Mouse (Mus musculus) olfactory bulb, adult 2 months (tissue): ENCODE results near the gene B3gat3. TPM values are rescaled to one million over a fixed set of nuclear protein-coding genes. Genes with fewer than 3 reads are reported as not detected.
A peak's percentile ranks its signal among the peaks of the same experiment; 100 is the strongest.
"Not testable (repeated sequence)": the region's sequence is repeated elsewhere in the genome, so short reads cannot be mapped to it uniquely, and the experiment has no call there.

Source experiments
- H3K27ac ChIP-seq: fragments of 200-500 bp; 2 replicates; pipeline ENCODE4 v1.5.1; 2012; ENCODE audit warnings: low read depth, low read length; ENCODE audit not compliant: insufficient read depth
- H3K4me1 ChIP-seq: fragments of 200-500 bp; 2 replicates; pipeline ENCODE4 v1.6.1; 2012; ENCODE audit warnings: low read length; ENCODE audit not compliant: control insufficient read depth, insufficient read depth
- H3K4me3 ChIP-seq: fragments of 200-500 bp; 2 replicates; pipeline ENCODE4 v1.5.1; 2012; ENCODE audit warnings: mild to moderate bottlenecking, low read depth, low read length, moderate library complexity; ENCODE audit not compliant: insufficient read depth
- CTCF ChIP-seq: fragments of 200-500 bp; IDR thresholded peaks from 2 replicates; pipeline ENCODE4 v1.5.1; 2012; ENCODE audit warnings: low read depth, mild to moderate bottlenecking, low read length, moderate library complexity; ENCODE audit not compliant: insufficient read depth
- POLR2A ChIP-seq: fragments of 200-500 bp; IDR thresholded peaks from 2 replicates; pipeline ENCODE4 v1.6.1; 2012; ENCODE audit warnings: mild to moderate bottlenecking, low read depth, low read length, moderate library complexity; ENCODE audit not compliant: insufficient read depth
- WGBS: fragments of 180-500 bp; shearing (Covaris S2); methylation state at CpG from one replicate; pipeline ENCODE4 v1.1.7; 2018; 5-methylcytosine and 5-hydroxymethylcytosine counted together
- polyA plus RNA-seq: library from polyadenylated mRNA; stranded (reverse); fragments of >200 nt; gene quantifications from 2 replicates; pipeline ENCODE4 v1.2.4, GENCODE M21; 2012; ENCODE audit warnings: low replicate concordance; ENCODE audit not compliant: missing spikeins, insufficient read depth, insufficient read length

The B3gat3 gene
- polyA plus RNA-seq, 1 experiment: not detected

- 73% methylated on average over 3 of the region's 3 CpGs for WGBS
- TF ChIP-seq CTCF (no peak), POLR2A (no peak)
- no peak within 1 kb of the TSS for H3K4me3 ChIP-seq
- peaks cover 3% of the 10 kb centered on the region; the same call in 1 of the 2 replicates for H3K4me1 ChIP-seq
- H3K27ac ChIP-seq: no peak within 1 kb of the TSS
These were observed 36.6 kb upstream of the B3gat3 start, which contains the start of the genes Lbhd1 and Gm49403 for GRCm38 (mm10) chr19:8883616-8884015. TSS of gene Lbhd1 (plus strand) at chr19:8883732. TSS of gene Gm49403 (plus strand) at chr19:8883930.

GRCm38 (mm10) chr19:8886916-8887584, 33.1 kb upstream of the B3gat3 start:
- WGBS: 59% methylated on average over 1 of the region's 1 CpGs
- TF ChIP-seq CTCF (no peak), POLR2A (no peak)
- Histone ChIP-seq H3K4me3 (no peak overlapping the region), H3K4me1 (no peaks in the 10 kb centered on the region), H3K27ac (no peak overlapping the region)

GRCm38 (mm10) chr19:8887585-8888463, 32.4 kb upstream of the B3gat3 start:
- WGBS: 20% methylated on average over 19 of the region's 19 CpGs
- H3K27ac ChIP-seq: no peak overlapping the region
- H3K4me3 ChIP-seq: peak overlapping the region; percentile 69
- no peaks in the 10 kb centered on the region for H3K4me1 ChIP-seq
- no peak for TF ChIP-seq POLR2A
- TF ChIP-seq CTCF: no peak

GRCm38 (mm10) chr19:8888511-8889385, 31.4 kb upstream of the B3gat3 start, which contains the start of the genes 1810009A15Rik and Gm49416:
TSS of gene 1810009A15Rik (plus strand) at chr19:8888853.
TSS of gene Gm49416 (plus strand) at chr19:8888926.
- Histone ChIP-seq H3K27ac (0 out of 2 replicates have a peak within 1 kb of the TSS, but pooled peaks have one; percentile 17), H3K4me1 (peaks cover 2% of the 10 kb centered on the region; the same call in 1 of the 2 replicates), H3K4me3 (peak within 1 kb of the TSS; percentile 69)
- TF ChIP-seq POLR2A (no peak; the same call in 1 of the 2 replicates), CTCF (no peak)
- under 1% methylated on average over 58 of the region's 58 CpGs for WGBS

- under 1% methylated on average over 54 of the region's 54 CpGs for WGBS
- peak within 1 kb of the TSS; percentile 93 for H3K4me3 ChIP-seq
- peak; percentile 91 for TF ChIP-seq POLR2A
- TF ChIP-seq CTCF: no peak
These were observed 27.1 kb upstream of the B3gat3 start, which contains the start of gene Ints5 for GRCm38 (mm10) chr19:8892829-8893766. TSS of gene Ints5 (plus strand) at chr19:8893005.

GRCm38 (mm10) chr19:8895397-8895960, 24.7 kb upstream of the B3gat3 start:
- WGBS: 81% methylated on average over 9 of the region's 9 CpGs
- peaks cover 9% of the 10 kb centered on the region for H3K4me1 ChIP-seq
- no peak overlapping the region for H3K27ac ChIP-seq
- no peak overlapping the region for H3K4me3 ChIP-seq
- TF ChIP-seq CTCF: no peak

More at GRCm38 (mm10) chr19:8892829-8893766, 27.1 kb upstream of the B3gat3 start, which contains the start of gene Ints5:
- Histone ChIP-seq H3K27ac (no peak within 1 kb of the TSS), H3K4me1 (peaks cover 9% of the 10 kb centered on the region)

- H3K4me1 ChIP-seq, H3K4me3 ChIP-seq, H3K27ac ChIP-seq: not testable (repeated sequence)
- 92% methylated on average over 5 of the region's 5 CpGs for WGBS
These were observed 23.9 kb upstream of the B3gat3 start for GRCm38 (mm10) chr19:8896231-8896630.

- not testable (repeated sequence) for H3K4me1 ChIP-seq
- H3K4me3 ChIP-seq: peak overlapping the region; percentile 83
- H3K27ac ChIP-seq: 0 out of 2 replicates have a peak overlapping the region, but pooled peaks have one; percentile 8
- WGBS: 15% methylated on average over 21 of the region's 21 CpGs
These were observed 22.8 kb upstream of the B3gat3 start for GRCm38 (mm10) chr19:8897211-8897864.
